ENCODE assay signal across 23 mouse cellular contexts in the genomic region with DNA sequence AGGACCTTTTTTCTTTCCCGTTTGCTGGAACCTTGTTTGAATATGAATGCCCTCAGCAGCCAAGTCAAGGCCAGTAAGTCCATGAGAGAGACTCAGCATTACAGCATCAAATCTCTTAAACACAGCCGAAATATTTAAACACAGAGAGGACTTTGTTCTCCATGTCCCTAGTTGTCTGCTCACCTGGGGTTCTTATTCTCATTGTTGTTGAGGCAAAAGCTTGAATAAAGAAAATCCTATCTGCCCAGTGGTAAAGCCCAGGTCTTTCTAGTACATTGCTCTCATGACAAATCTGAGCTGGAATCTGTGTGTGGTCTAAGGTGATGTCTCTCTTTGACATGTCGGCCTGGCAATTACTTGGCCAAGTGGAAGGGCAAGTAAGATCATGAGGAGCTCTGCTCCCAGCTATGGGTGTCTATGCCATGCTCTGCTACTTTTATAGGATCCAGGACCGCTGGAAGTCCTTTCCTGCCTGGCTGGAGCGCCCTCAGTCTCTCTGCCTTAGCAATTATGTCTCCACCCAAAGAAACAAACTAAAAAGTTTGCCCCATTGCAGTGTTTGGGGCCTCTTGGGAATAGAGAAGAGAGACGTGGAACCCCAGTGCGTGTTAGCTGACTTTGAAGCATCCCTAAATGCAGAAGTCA. TPM values are rescaled to one million over a fixed set of nuclear protein-coding genes. Genes with fewer than 3 reads are reported as not detected.
A peak's percentile ranks its signal among the peaks of the same experiment; 100 is the strongest.
DNase-seq lines count a peak whose midpoint lies in the region; ATAC-seq and TF ChIP-seq lines count a peak whose summit lies in the region.
"Had no signal": no experiment of that assay in that cellular context is flagged by ENCODE, and none has a peak within 500 bp of the region (broad histone marks: within the 10 kb centered on the region; RNA-seq: fewer than 3 reads in every experiment).

No protein-coding gene starts in this region.

- peaks cover 3% of the 10 kb centered on the region; the same call in 1 of the 2 replicates for H3K36me3 ChIP-seq in kidney, embryonic 14.5 days (ENCODE audit: control insufficient read depth, insufficient read depth, low read length)
- no peaks in the 10 kb centered on the region for H3K36me3 ChIP-seq in midbrain, embryonic 11.5 days (ENCODE audit: control insufficient read depth, insufficient read depth, low read length)
- no peaks in the 10 kb centered on the region for H3K36me3 ChIP-seq in midbrain, embryonic 13.5 days
- H3K36me3 ChIP-seq in stomach, postnatal 0 days (ENCODE audit: control insufficient read depth, insufficient read depth, low read length), result no peaks in the 10 kb centered on the region
- H3K36me3 ChIP-seq: forebrain, embryonic 12.5 days; limb, embryonic 12.5 days; midbrain, embryonic 15.5 days had no signal

- H3K27me3 ChIP-seq in kidney, embryonic 14.5 days (ENCODE audit: control insufficient read depth, insufficient read depth, low read length), result peaks cover 22% of the 10 kb centered on the region
- peaks cover 34% of the 10 kb centered on the region for H3K27me3 ChIP-seq in midbrain, embryonic 11.5 days (ENCODE audit: control insufficient read depth, insufficient read depth, low read length)
- peaks cover 61% of the 10 kb centered on the region for H3K27me3 ChIP-seq in midbrain, embryonic 13.5 days
- no peaks in the 10 kb centered on the region; the same call in 1 of the 2 replicates for H3K27me3 ChIP-seq in stomach, postnatal 0 days (ENCODE audit: control insufficient read depth, insufficient read depth, low read length)
- H3K27me3 ChIP-seq: CH12.LX had no signal

- TF ChIP-seq EP300 in stomach, postnatal 0 days (optimal IDR thresholded peaks at IDR 0.05), result no peak

- no peaks in the 10 kb centered on the region for H3K9me3 ChIP-seq in kidney, embryonic 14.5 days (ENCODE audit: control insufficient read depth, low read length)
- H3K9me3 ChIP-seq in midbrain, embryonic 11.5 days (ENCODE audit: control insufficient read depth, low read length), result no peaks in the 10 kb centered on the region
- no peaks in the 10 kb centered on the region for H3K9me3 ChIP-seq in midbrain, embryonic 13.5 days
- H3K9me3 ChIP-seq in stomach, postnatal 0 days (ENCODE audit: control insufficient read depth, low read length), result no peaks in the 10 kb centered on the region
- H3K9me3 ChIP-seq: forebrain, embryonic 12.5 days; limb, embryonic 12.5 days; midbrain, embryonic 15.5 days had no signal

- no peak for ATAC-seq in kidney, embryonic 14.5 days (ENCODE audit: low FRiP score, low TSS enrichment)
- ATAC-seq in midbrain, embryonic 11.5 days (ENCODE audit: low FRiP score), result no peak
- no peak for ATAC-seq in midbrain, embryonic 13.5 days
- ATAC-seq in stomach, postnatal 0 days (ENCODE audit: low FRiP score, low TSS enrichment), result no peak
- ATAC-seq: lung, postnatal 0 days; midbrain, embryonic 15.5 days had no signal

- DNase-seq in heart, adult 11 months, result peak; percentile 85
- no peak for DNase-seq in heart, adult 8-10 months (ENCODE audit: low spot score)
- DNase-seq in kidney, adult 8-10 months, result no peak
- peak; percentile 88 for DNase-seq in midbrain, embryonic 11.5 days (ENCODE audit: low spot score, missing footprints)
- DNase-seq in stomach, postnatal 0 days (ENCODE audit: low spot score), result no peak
- no peak for DNase-seq in natural killer cell, adult 2 months (ENCODE audit: low spot score in 2 of 2)
- DNase-seq: adrenal gland, postnatal 14 days; cerebellum, adult 11 months; cerebellum, postnatal 10 days; gastrocnemius, postnatal 10 days; heart, adult 18-20 months; kidney, postnatal 4 days; retina, postnatal 1 day; thymus, postnatal 25 days had no signal

- no peaks in the 10 kb centered on the region; the same call in 1 of the 2 replicates for H3K4me1 ChIP-seq in kidney, embryonic 14.5 days (ENCODE audit: control insufficient read depth, insufficient read depth, low read length)
- H3K4me1 ChIP-seq in midbrain, embryonic 11.5 days (ENCODE audit: control insufficient read depth, insufficient read depth, low read length), result no peaks in the 10 kb centered on the region
- peaks cover 25% of the 10 kb centered on the region for H3K4me1 ChIP-seq in midbrain, embryonic 13.5 days (replicated peaks)
- H3K4me1 ChIP-seq in stomach, postnatal 0 days (replicated peaks; ENCODE audit: control insufficient read depth, insufficient read depth), result peaks cover 3% of the 10 kb centered on the region; the same call in 1 of the 2 replicates

- TF ChIP-seq CTCF in stomach, postnatal 0 days (IDR thresholded peaks at IDR 0.05; ENCODE audit: low read depth), result no peak

- H3K27ac ChIP-seq in kidney, embryonic 14.5 days (ENCODE audit: low read depth, low read length), result no peak overlapping the region
- H3K27ac ChIP-seq in midbrain, embryonic 11.5 days (ENCODE audit: low read depth, low read length), result no peak overlapping the region
- H3K27ac ChIP-seq in midbrain, embryonic 13.5 days, result no peak overlapping the region
- H3K27ac ChIP-seq in stomach, postnatal 0 days (replicated peaks), result 0 out of 2 replicates have a peak overlapping the region, but pooled peaks have one; percentile 50
- H3K27ac ChIP-seq: forebrain, embryonic 12.5 days; limb, embryonic 12.5 days; liver, embryonic 14.5 days; midbrain, embryonic 15.5 days had no signal

- peak overlapping the region; percentile 13; the same call in 1 of the 2 replicates for H3K9ac ChIP-seq in kidney, embryonic 14.5 days (ENCODE audit: low read depth, low read length)
- H3K9ac ChIP-seq in midbrain, embryonic 11.5 days (ENCODE audit: low read length), result no peak overlapping the region
- H3K9ac ChIP-seq in midbrain, embryonic 13.5 days (replicated peaks), result no peak overlapping the region
- H3K9ac ChIP-seq in stomach, postnatal 0 days (ENCODE audit: low read length), result peak overlapping the region; percentile 39
- H3K9ac ChIP-seq: forebrain, embryonic 12.5 days; limb, embryonic 12.5 days; liver, embryonic 14.5 days; midbrain, embryonic 15.5 days had no signal

- 46% methylated on average over 7 of the region's 7 CpGs for WGBS in kidney, embryonic 14.5 days
- 35% methylated on average over 7 of the region's 7 CpGs for WGBS in midbrain, embryonic 11.5 days
- 32% methylated on average over 7 of the region's 7 CpGs for WGBS in midbrain, embryonic 13.5 days
- WGBS in stomach, postnatal 0 days, result 33% methylated on average over 7 of the region's 7 CpGs

- peak overlapping the region; percentile 14; the same call in 1 of the 2 replicates for H3K4me3 ChIP-seq in kidney, embryonic 14.5 days (ENCODE audit: low read length)
- no peak overlapping the region for H3K4me3 ChIP-seq in midbrain, embryonic 11.5 days (ENCODE audit: low read depth, low read length)
- H3K4me3 ChIP-seq in midbrain, embryonic 13.5 days (replicated peaks), result no peak overlapping the region
- peak overlapping the region; percentile 29 for H3K4me3 ChIP-seq in stomach, postnatal 0 days (ENCODE audit: low read depth, low read length)
- H3K4me3 ChIP-seq: forebrain, embryonic 12.5 days; limb, embryonic 12.5 days; midbrain, embryonic 15.5 days had no signal

- no peak overlapping the region; the same call in 1 of the 2 replicates for H3K4me2 ChIP-seq in kidney, embryonic 14.5 days (replicated peaks; ENCODE audit: low read depth, low read length)
- H3K4me2 ChIP-seq in midbrain, embryonic 11.5 days, result no peak overlapping the region
- H3K4me2 ChIP-seq in midbrain, embryonic 13.5 days (replicated peaks), result no peak overlapping the region
- H3K4me2 ChIP-seq in stomach, postnatal 0 days (replicated peaks; ENCODE audit: low read depth), result peak overlapping the region; percentile 46
- H3K4me2 ChIP-seq: forebrain, embryonic 12.5 days; limb, embryonic 12.5 days; midbrain, embryonic 15.5 days had no signal

RNA-seq across cellular contexts. Expression of a gene that starts 2.6 kb away (rescaled TPM):
- 10 to 100 TPM; 16.2 to 25.0 (median 18.3) TPM for total RNA-seq in heart, adult 8-10 months (2022)
- 18.8 and 21.0 TPM in 2 replicates for polyA plus RNA-seq in kidney, embryonic 14.5 days (2014; fragmentation: Nextera tagmentation; extraction: Ambion mirVana)
- polyA plus RNA-seq in midbrain, embryonic 11.5 days (2014; fragmentation: Nextera tagmentation; extraction: Ambion mirVana), result 6.6 and 8.2 TPM in 2 replicates
- 11.0 and 11.4 TPM in 2 replicates for polyA plus RNA-seq in midbrain, embryonic 13.5 days (2015; fragmentation: Nextera tagmentation; extraction: Ambion mirVana)
- polyA plus RNA-seq in stomach, postnatal 0 days (2015; fragmentation: Nextera tagmentation; extraction: Ambion mirVana), result 44.6 and 45.4 TPM in 2 replicates
- total RNA-seq: CH12.LX, MEL had no signal

Comparison
In these comparisons a context has a peak if more than half of its experiments do, and no peak if none do; other contexts are left out.
1. DNase-seq: peak in heart, adult 11 months (single experiment) and midbrain, embryonic 11.5 days (single experiment); none in heart, adult 8-10 months (single experiment), kidney, adult 8-10 months (0 of 2), stomach, postnatal 0 days (single experiment) and natural killer cell, adult 2 months (0 of 2).
2. H3K4me3 ChIP-seq: peak in kidney, embryonic 14.5 days (single experiment) and stomach, postnatal 0 days (single experiment); none in midbrain, embryonic 11.5 days (single experiment) and midbrain, embryonic 13.5 days (single experiment).
3. H3K9ac ChIP-seq: peak in kidney, embryonic 14.5 days (single experiment) and stomach, postnatal 0 days (single experiment); none in midbrain, embryonic 11.5 days (single experiment) and midbrain, embryonic 13.5 days (single experiment).